Mouse (Mus musculus) lung, adult 2 months (tissue): ENCODE results near the gene Sh3bp5l. TPM values are rescaled to one million over a fixed set of nuclear protein-coding genes. Genes with fewer than 3 reads are reported as not detected.

Experiments used
- DNase-seq: peaks from one replicate; pipeline ENCODE4 v3.0.0; 2022
- H3K4me1 ChIP-seq: fragments of 200-500 bp; 2 replicates; pipeline ENCODE4 v1.6.1; 2011; ENCODE audit warnings: low read length; ENCODE audit not compliant: control insufficient read depth, insufficient read depth
- H3K4me3 ChIP-seq: fragments of 200-500 bp; replicated peaks from 2 replicates; pipeline ENCODE3; 2011; ENCODE audit warnings: low read depth, mild to moderate bottlenecking, control low read depth, low read length; ENCODE audit errors: extremely low read depth
- CTCF ChIP-seq: fragments of 200-500 bp; IDR thresholded peaks from 2 replicates; pipeline ENCODE4 v1.5.1; 2011; ENCODE audit warnings: mild to moderate bottlenecking, low read length, control low read depth; ENCODE audit not compliant: insufficient read depth
- POLR2A ChIP-seq: fragments of 200-500 bp; IDR thresholded peaks from 2 replicates; pipeline ENCODE4 v1.6.1; 2011; ENCODE audit warnings: low read depth, mild to moderate bottlenecking, control low read depth, low read length, borderline replicate concordance; ENCODE audit errors: extremely low read depth
- WGBS: fragments of 180-500 bp; shearing (Covaris S2); methylation state at CpG from one replicate; pipeline ENCODE4 v1.1.7; 2018; 5-methylcytosine and 5-hydroxymethylcytosine counted together
- polyA plus RNA-seq: library from polyadenylated mRNA; depleted of rRNA; stranded (reverse); fragments of >200 nt; gene quantifications from 2 replicates; pipeline ENCODE4 v1.2.3, GENCODE M21; 2012

Sh3bp5l gene
- polyA plus RNA-seq, 1 experiment = 36.5 TPM

GRCm38 (mm10) chr11:58316768-58317390 lies 13.6 kb upstream of the Sh3bp5l start:
- WGBS = 77% methylated on average over 28 of the region's 28 CpGs
- TF ChIP-seq CTCF = no peak
- peak; percentile 20; the same call in 1 of the 2 replicates for TF ChIP-seq POLR2A

GRCm38 (mm10) chr11:58322824-58323569 lies 7.5 kb upstream of the Sh3bp5l start:
- DNase-seq = peak; percentile 97
- H3K4me1 ChIP-seq = peaks cover 5% of the 10 kb centered on the region; the same call in 1 of the 2 replicates
- H3K4me3 ChIP-seq = peak overlapping the region; percentile 79
- under 1% methylated on average over 62 of the region's 63 CpGs for WGBS
- TF ChIP-seq POLR2A (peak; percentile 94), CTCF (no peak)

More at GRCm38 (mm10) chr11:58316768-58317390, 13.6 kb upstream of the Sh3bp5l start:
- Histone ChIP-seq H3K4me3 (no peak overlapping the region), H3K4me1 (no peaks in the 10 kb centered on the region)
- no peak for DNase-seq

GRCm38 (mm10) chr11:58323570-58324340 lies 6.8 kb upstream of the Sh3bp5l start:
- Histone ChIP-seq H3K4me3 (peak overlapping the region; percentile 73), H3K4me1 (peaks cover 5% of the 10 kb centered on the region; the same call in 1 of the 2 replicates)
- TF ChIP-seq POLR2A (no peak), CTCF (no peak)
- WGBS = 7% methylated on average over 24 of the region's 24 CpGs
- no peak for DNase-seq

GRCm38 (mm10) chr11:58324614-58325229 lies 5.8 kb upstream of the Sh3bp5l start:
- H3K4me1 ChIP-seq = peaks cover 7% of the 10 kb centered on the region
- TF ChIP-seq POLR2A = no peak
- no peak for TF ChIP-seq CTCF
- 77% methylated on average over 3 of the region's 3 CpGs for WGBS
- H3K4me3 ChIP-seq = no peak overlapping the region
- DNase-seq = no peak

- no peak overlapping the region for H3K4me3 ChIP-seq
- DNase-seq = no peak
- WGBS = 97% methylated on average over 3 of the region's 3 CpGs
- TF ChIP-seq POLR2A (no peak), CTCF (no peak)
- H3K4me1 ChIP-seq = peaks cover 7% of the 10 kb centered on the region
Observed at GRCm38 (mm10) chr11:58326781-58327180, 3.7 kb upstream of the Sh3bp5l start.

- TF ChIP-seq POLR2A (no peak), CTCF (no peak)
- no peak for DNase-seq
- Histone ChIP-seq H3K4me3 (peak overlapping the region; percentile 83), H3K4me1 (peaks cover 2% of the 10 kb centered on the region)
- WGBS = under 1% methylated on average over 21 of the region's 21 CpGs
Observed at GRCm38 (mm10) chr11:58329906-58330275, 633 bp upstream of the Sh3bp5l start.

- no peak for DNase-seq
- no peak for TF ChIP-seq CTCF
- no peak for TF ChIP-seq POLR2A
- Histone ChIP-seq H3K4me1 (peaks cover 2% of the 10 kb centered on the region), H3K4me3 (peak overlapping the region; percentile 83)
- WGBS = 14% methylated on average over 10 of the region's 10 CpGs
Observed at GRCm38 (mm10) chr11:58331149-58331495, 598 bp downstream of the Sh3bp5l start.

- H3K4me1 ChIP-seq = peaks cover 2% of the 10 kb centered on the region
- TF ChIP-seq POLR2A (no peak), CTCF (no peak)
- H3K4me3 ChIP-seq = no peak overlapping the region
- no peak for DNase-seq
- 79% methylated on average over 6 of the region's 6 CpGs for WGBS
Observed at GRCm38 (mm10) chr11:58331546-58331945, 1.0 kb downstream of the Sh3bp5l start.

GRCm38 (mm10) chr11:58334746-58335145 lies 4.2 kb downstream of the Sh3bp5l start:
- Histone ChIP-seq H3K4me3 (no peak overlapping the region), H3K4me1 (no peaks in the 10 kb centered on the region; the same call in 1 of the 2 replicates)
- TF ChIP-seq POLR2A (no peak), CTCF (no peak)
- 33% methylated on average over 3 of the region's 3 CpGs for WGBS
- peak; percentile 31 for DNase-seq
